Mouse (Mus musculus): ENCODE measurements around the gene Sirt2.

- TF ChIP-seq POLR2A (IDR thresholded peaks at IDR 0.05; ENCODE audit: low read depth, low read length) (no peak), CTCF (IDR thresholded peaks at IDR 0.05; ENCODE audit: borderline replicate concordance, insufficient read depth, low read length) (no peak)
Measured at GRCm38 (mm10) chr7:28774164-28774563, 7.6 kb downstream of the Sirt2 start.

All from embryonic fibroblast, embryonic 13.5 days (primary cell).